Comparison of ENCODE assay signal across 17 mouse cellular contexts in the genomic region with DNA sequence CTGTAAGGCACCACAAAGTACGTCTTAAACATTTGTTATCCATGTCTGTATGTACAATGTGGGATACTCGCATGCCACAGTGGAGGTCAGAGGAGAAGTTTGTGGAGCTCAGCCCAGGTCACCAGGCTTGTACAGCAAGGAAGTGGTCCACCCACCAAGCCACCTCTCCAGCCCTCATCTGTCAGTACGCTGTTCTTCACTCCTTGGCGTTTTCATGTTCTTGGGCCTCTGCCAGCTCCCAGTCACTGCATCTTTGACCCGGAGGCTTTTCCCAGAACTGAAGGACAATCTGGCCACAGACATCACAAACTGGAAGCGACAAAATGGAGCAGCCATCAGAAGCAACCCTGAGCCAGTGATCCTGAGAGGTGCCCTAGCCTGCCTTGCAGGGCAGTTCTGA. TPM values are rescaled to one million over a fixed set of nuclear protein-coding genes. Genes with fewer than 3 reads are reported as not detected.
DNase-seq lines count a peak whose midpoint lies in the region; ATAC-seq and TF ChIP-seq lines count a peak whose summit lies in the region.
"Had no signal": no experiment of that assay in that cellular context is flagged by ENCODE, and none has a peak within 500 bp of the region (broad histone marks: within the 10 kb centered on the region; RNA-seq: fewer than 3 reads in every experiment).

No protein-coding gene starts in this region.

- 68% methylated on average over 6 of the region's 6 CpGs for WGBS in heart, embryonic 10.5 days
- WGBS in heart, embryonic 11.5 days (ENCODE audit: insufficient replicate concordance), result 50% methylated on average over 6 of the region's 6 CpGs
- WGBS in lung, postnatal 0 days, result 30% methylated on average over 6 of the region's 6 CpGs

- H3K27ac ChIP-seq in heart, embryonic 10.5 days, result peak overlapping the region; percentile 42; the same call in 1 of the 2 replicates
- H3K27ac ChIP-seq in heart, embryonic 11.5 days (ENCODE audit: low read depth, low read length), result no peak overlapping the region
- H3K27ac ChIP-seq in lung, postnatal 0 days (ENCODE audit: low read length), result peak overlapping the region; percentile 28
- H3K27ac ChIP-seq: hindbrain, embryonic 14.5 days; limb, embryonic 13.5 days had no signal

- H3K36me3 ChIP-seq in heart, embryonic 10.5 days, result no peaks in the 10 kb centered on the region
- no peaks in the 10 kb centered on the region for H3K36me3 ChIP-seq in heart, embryonic 11.5 days (ENCODE audit: control insufficient read depth, insufficient read depth, low read length)
- no peaks in the 10 kb centered on the region for H3K36me3 ChIP-seq in lung, postnatal 0 days (ENCODE audit: insufficient read depth, low read length)
- H3K36me3 ChIP-seq: limb, embryonic 13.5 days had no signal

- no peak overlapping the region for H3K9ac ChIP-seq in heart, embryonic 11.5 days (ENCODE audit: low read depth, low read length)
- no peak overlapping the region for H3K9ac ChIP-seq in lung, postnatal 0 days (replicated peaks; ENCODE audit: low read depth)
- H3K9ac ChIP-seq: hindbrain, embryonic 14.5 days; limb, embryonic 13.5 days had no signal

- ATAC-seq in heart, embryonic 11.5 days (replicated peaks; ENCODE audit: insufficient number of reproducible peaks, low FRiP score, low TSS enrichment), result no peak
- ATAC-seq in lung, postnatal 0 days, result peak; percentile 77

- H3K4me3 ChIP-seq in heart, embryonic 10.5 days, result no peak overlapping the region
- no peak overlapping the region for H3K4me3 ChIP-seq in heart, embryonic 11.5 days (ENCODE audit: low read depth, low read length)
- no peak overlapping the region for H3K4me3 ChIP-seq in lung, postnatal 0 days (ENCODE audit: low read depth, low read length)
- H3K4me3 ChIP-seq: limb, embryonic 13.5 days; megakaryocyte, embryonic 14.5 days had no signal

- H3K27me3 ChIP-seq in heart, embryonic 10.5 days (ENCODE audit: insufficient read depth, poor library complexity, severe bottlenecking), result no peaks in the 10 kb centered on the region
- no peaks in the 10 kb centered on the region for H3K27me3 ChIP-seq in heart, embryonic 11.5 days (ENCODE audit: control insufficient read depth, insufficient read depth, low read length)
- H3K27me3 ChIP-seq in lung, postnatal 0 days (replicated peaks; ENCODE audit: insufficient read depth, low read length), result no peaks in the 10 kb centered on the region
- H3K27me3 ChIP-seq: limb, embryonic 13.5 days; megakaryocyte, embryonic 14.5 days had no signal

- TF ChIP-seq CTCF in lung, postnatal 0 days (IDR thresholded peaks at IDR 0.05), result no peak

- H3K4me2 ChIP-seq in heart, embryonic 11.5 days, result no peak overlapping the region
- H3K4me2 ChIP-seq in lung, postnatal 0 days (replicated peaks; ENCODE audit: low read depth, low read length), result no peak overlapping the region
- H3K4me2 ChIP-seq: hindbrain, embryonic 14.5 days; limb, embryonic 13.5 days had no signal

- intact Hi-C loops in gastrocnemius, postnatal 14 days (cut with DNase I; ENCODE audit: low total_unique reads), result no loop called here

- TF ChIP-seq EP300 in lung, postnatal 0 days (IDR thresholded peaks at IDR 0.05), result peak; percentile 77

- DNase-seq in heart, embryonic 10.5 days (ENCODE audit: low spot score), result no peak
- DNase-seq in adrenal gland, adult 8-10 months, result peak; percentile 67
- DNase-seq in kidney, adult 9 months, result peak; percentile 38
- peak; percentile 84 for DNase-seq in lung, postnatal 0 days (ENCODE audit: low spot score)
- no peak for DNase-seq in right cerebral cortex, adult 2 months (ENCODE audit: low spot score in 2 of 2)
- DNase-seq in retina, postnatal 1 day, result no peak
- no peak for DNase-seq in gastrocnemius, postnatal 14 days
- DNase-seq: cerebellum, adult 18-20 months; gastrocnemius, postnatal 10 days; layer of hippocampus, adult 9-11 months; right cerebral cortex, adult 18-20 months had no signal

- peaks cover 5% of the 10 kb centered on the region; the same call in 1 of the 2 replicates for H3K4me1 ChIP-seq in heart, embryonic 10.5 days
- no peaks in the 10 kb centered on the region for H3K4me1 ChIP-seq in heart, embryonic 11.5 days (ENCODE audit: control insufficient read depth, insufficient read depth, low read length)
- no peaks in the 10 kb centered on the region for H3K4me1 ChIP-seq in lung, postnatal 0 days (ENCODE audit: insufficient read depth, low read depth, low read length)
- H3K4me1 ChIP-seq: megakaryocyte, embryonic 14.5 days had no signal

- H3K9me3 ChIP-seq in heart, embryonic 10.5 days, result no peaks in the 10 kb centered on the region
- peaks cover 8% of the 10 kb centered on the region for H3K9me3 ChIP-seq in heart, embryonic 11.5 days (replicated peaks; ENCODE audit: control insufficient read depth, low read length)
- H3K9me3 ChIP-seq in lung, postnatal 0 days (ENCODE audit: low read length), result no peaks in the 10 kb centered on the region

RNA-seq across cellular contexts. Expression of gene Tuba3b, which starts 22.7 kb away (rescaled TPM):
- 0.08 TPM in 1 of 2 replicates, not detected in the other for polyA plus RNA-seq in heart, embryonic 10.5 days (2016; fragmentation: Nextera tagmentation; extraction: Ambion mirVana)
- not detected in 2 replicates for polyA plus RNA-seq in heart, embryonic 11.5 days (2014; fragmentation: Nextera tagmentation; extraction: Ambion mirVana)
- total RNA-seq in adrenal gland, adult 8-10 months (2022), result under 1 TPM in 1 of 4 experiments, not detected in 3; 0.26 TPM
- not detected in 2 replicates for polyA plus RNA-seq in lung, postnatal 0 days (2015; fragmentation: Nextera tagmentation; extraction: Ambion mirVana)
- not detected for total RNA-seq in gastrocnemius, postnatal 14 days (2021)
- total RNA-seq: gastrocnemius, postnatal 10 days had no signal
- polyA plus RNA-seq: hindbrain, embryonic 14.5 days; limb, embryonic 13.5 days; stomach, embryonic 14.5 days had no signal

RNA-seq across cellular contexts. Expression of gene Lmntd1, which starts 24.1 kb away (rescaled TPM):
- 2.3 and 3.6 TPM in 2 replicates for polyA plus RNA-seq in heart, embryonic 10.5 days (2016; fragmentation: Nextera tagmentation; extraction: Ambion mirVana)
- 4.5 and 8.0 TPM in 2 replicates for polyA plus RNA-seq in heart, embryonic 11.5 days (2014; fragmentation: Nextera tagmentation; extraction: Ambion mirVana)
- under 1 TPM; 0.26 to 0.89 (median 0.65) TPM for total RNA-seq in adrenal gland, adult 8-10 months (2022)
- polyA plus RNA-seq in lung, postnatal 0 days (2015; fragmentation: Nextera tagmentation; extraction: Ambion mirVana), result 0.74 and 0.81 TPM in 2 replicates
- under 1 TPM; 0.16 to 0.43 TPM for total RNA-seq in gastrocnemius, postnatal 14 days (2021)
- total RNA-seq: MEL had no signal

Comparison
In these comparisons a context has a peak if more than half of its experiments do, and no peak if none do; other contexts are left out.
1. DNase-seq: peak in adrenal gland, adult 8-10 months (single experiment), kidney, adult 9 months (single experiment) and lung, postnatal 0 days (single experiment); none in heart, embryonic 10.5 days (single experiment), right cerebral cortex, adult 2 months (0 of 2), retina, postnatal 1 day (single experiment) and gastrocnemius, postnatal 14 days (single experiment).